Mouse (Mus musculus): ENCODE results near the gene Actn1. TPM values are rescaled to one million over a fixed set of nuclear protein-coding genes. Genes with fewer than 3 reads are reported as not detected.
A peak's percentile ranks its signal among the peaks of the same experiment; 100 is the strongest.

Actn1 gene
- polyA plus RNA-seq, 1 experiment from 2014 or later = 7.3 TPM

GRCm38 (mm10) chr12:80234226-80234625 lies 25.9 kb downstream of the Actn1 start:
- H3K4me3 ChIP-seq (replicated peaks) = no peak overlapping the region
- 0 out of 2 replicates have a peak, but pooled peaks cover 5% of the 10 kb centered on the region for H3K9me3 ChIP-seq
- no peak overlapping the region for H3K4me2 ChIP-seq (replicated peaks)
- no peaks in the 10 kb centered on the region for H3K27me3 ChIP-seq
- H3K9ac ChIP-seq (replicated peaks) = no peak overlapping the region
- H3K4me1 ChIP-seq (replicated peaks) = peaks cover 27% of the 10 kb centered on the region
- ATAC-seq = no peak
- no peak overlapping the region for H3K27ac ChIP-seq
- WGBS = 94% methylated on average over 3 of the region's 3 CpGs
- no peaks in the 10 kb centered on the region for H3K36me3 ChIP-seq

GRCm38 (mm10) chr12:80232840-80233218 lies 27.3 kb downstream of the Actn1 start:
- no peak overlapping the region for H3K4me2 ChIP-seq (replicated peaks)
- whole genome bisulfite sequencing = 93% methylated on average over 4 of the region's 4 CpGs
- no peak overlapping the region for H3K27ac ChIP-seq
- H3K4me3 ChIP-seq (replicated peaks) = no peak overlapping the region
- no peak overlapping the region for H3K9ac ChIP-seq (replicated peaks)
- 0 out of 2 replicates have a peak, but pooled peaks cover 5% of the 10 kb centered on the region for H3K9me3 ChIP-seq
- ATAC-seq = no peak
- no peaks in the 10 kb centered on the region for H3K27me3 ChIP-seq
- no peaks in the 10 kb centered on the region for H3K36me3 ChIP-seq
- peaks cover 36% of the 10 kb centered on the region for H3K4me1 ChIP-seq (replicated peaks)

- 0 out of 2 replicates have a peak, but pooled peaks cover 5% of the 10 kb centered on the region for H3K9me3 ChIP-seq
- H3K4me1 ChIP-seq (replicated peaks) = peaks cover 39% of the 10 kb centered on the region
- H3K4me2 ChIP-seq (replicated peaks) = no peak overlapping the region
- WGBS = 93% methylated on average over 9 of the region's 9 CpGs
- H3K27ac ChIP-seq = no peak overlapping the region
- no peak overlapping the region for H3K4me3 ChIP-seq (replicated peaks)
- H3K36me3 ChIP-seq = no peaks in the 10 kb centered on the region
- no peaks in the 10 kb centered on the region for H3K27me3 ChIP-seq
- ATAC-seq = no peak
- no peak overlapping the region for H3K9ac ChIP-seq (replicated peaks)
These were observed 27.9 kb downstream of the Actn1 start for GRCm38 (mm10) chr12:80232076-80232839.

GRCm38 (mm10) chr12:80231317-80231716 lies 28.9 kb downstream of the Actn1 start:
- Histone ChIP-seq H3K27me3 (no peaks in the 10 kb centered on the region), H3K36me3 (no peaks in the 10 kb centered on the region), H3K4me1 (replicated peaks) (peaks cover 39% of the 10 kb centered on the region), H3K9me3 (0 out of 2 replicates have a peak, but pooled peaks cover 5% of the 10 kb centered on the region), H3K4me2 (replicated peaks) (no peak overlapping the region), H3K4me3 (replicated peaks) (no peak overlapping the region), H3K27ac (0 out of 2 replicates have a peak overlapping the region, but pooled peaks have one; percentile 41), H3K9ac (replicated peaks) (no peak overlapping the region)
- ATAC-seq = no peak
- WGBS = 41% methylated on average over 5 of the region's 5 CpGs

GRCm38 (mm10) chr12:80230854-80231253 lies 29.3 kb downstream of the Actn1 start:
- no peak overlapping the region for H3K4me3 ChIP-seq (replicated peaks)
- H3K4me1 ChIP-seq (replicated peaks) = peaks cover 39% of the 10 kb centered on the region
- no peaks in the 10 kb centered on the region for H3K27me3 ChIP-seq
- H3K36me3 ChIP-seq = no peaks in the 10 kb centered on the region
- 0 out of 2 replicates have a peak, but pooled peaks cover 5% of the 10 kb centered on the region for H3K9me3 ChIP-seq
- H3K4me2 ChIP-seq (replicated peaks) = no peak overlapping the region
- 0 out of 2 replicates have a peak overlapping the region, but pooled peaks have one; percentile 41 for H3K27ac ChIP-seq
- 68% methylated on average over 5 of the region's 5 CpGs for WGBS
- no peak for ATAC-seq
- no peak overlapping the region for H3K9ac ChIP-seq (replicated peaks)

GRCm38 (mm10) chr12:80230111-80230700 lies 30.0 kb downstream of the Actn1 start:
- peak overlapping the region; percentile 4; the same call in 1 of the 2 replicates for H3K4me2 ChIP-seq (replicated peaks)
- 5% methylated on average over 10 of the region's 10 CpGs for WGBS
- H3K4me1 ChIP-seq (replicated peaks) = peaks cover 39% of the 10 kb centered on the region
- ATAC-seq = peak; percentile 70; the same call in 1 of the 2 replicates
- H3K9ac ChIP-seq (replicated peaks) = 0 out of 2 replicates have a peak overlapping the region, but pooled peaks have one; percentile 33
- no peaks in the 10 kb centered on the region for H3K36me3 ChIP-seq
- H3K4me3 ChIP-seq (replicated peaks) = no peak overlapping the region
- peak overlapping the region; percentile 48 for H3K27ac ChIP-seq
- 0 out of 2 replicates have a peak, but pooled peaks cover 5% of the 10 kb centered on the region for H3K9me3 ChIP-seq
- H3K27me3 ChIP-seq = no peaks in the 10 kb centered on the region

GRCm38 (mm10) chr12:80229010-80229800 lies 31.0 kb downstream of the Actn1 start:
- H3K9me3 ChIP-seq = 0 out of 2 replicates have a peak, but pooled peaks cover 5% of the 10 kb centered on the region
- H3K4me3 ChIP-seq (replicated peaks) = no peak overlapping the region
- no peaks in the 10 kb centered on the region for H3K27me3 ChIP-seq
- peaks cover 44% of the 10 kb centered on the region for H3K4me1 ChIP-seq (replicated peaks)
- 65% methylated on average over 5 of the region's 5 CpGs for WGBS
- no peak for ATAC-seq
- peak overlapping the region; percentile 48; the same call in 1 of the 2 replicates for H3K27ac ChIP-seq
- H3K9ac ChIP-seq (replicated peaks) = no peak overlapping the region
- no peaks in the 10 kb centered on the region for H3K36me3 ChIP-seq
- no peak overlapping the region for H3K4me2 ChIP-seq (replicated peaks)

GRCm38 (mm10) chr12:80228356-80228755 lies 31.8 kb downstream of the Actn1 start:
- Histone ChIP-seq H3K36me3 (no peaks in the 10 kb centered on the region), H3K4me2 (replicated peaks) (no peak overlapping the region), H3K27me3 (no peaks in the 10 kb centered on the region), H3K27ac (peak overlapping the region; percentile 27; the same call in 1 of the 2 replicates), H3K4me3 (replicated peaks) (no peak overlapping the region), H3K9ac (replicated peaks) (no peak overlapping the region), H3K4me1 (replicated peaks) (peaks cover 53% of the 10 kb centered on the region), H3K9me3 (no peaks in the 10 kb centered on the region)
- 82% methylated on average over 5 of the region's 5 CpGs for WGBS
- no peak for ATAC-seq

GRCm38 (mm10) chr12:80227835-80228234 lies 32.3 kb downstream of the Actn1 start:
- Histone ChIP-seq H3K27me3 (no peaks in the 10 kb centered on the region), H3K9ac (replicated peaks) (no peak overlapping the region), H3K9me3 (no peaks in the 10 kb centered on the region), H3K4me1 (replicated peaks) (peaks cover 58% of the 10 kb centered on the region), H3K4me2 (replicated peaks) (no peak overlapping the region), H3K4me3 (replicated peaks) (no peak overlapping the region), H3K27ac (peak overlapping the region; percentile 61), H3K36me3 (no peaks in the 10 kb centered on the region)
- 7% methylated on average over 3 of the region's 3 CpGs for WGBS
- ATAC-seq = peak; percentile 61

- Histone ChIP-seq H3K9me3 (no peaks in the 10 kb centered on the region), H3K9ac (replicated peaks) (no peak overlapping the region), H3K27ac (no peak overlapping the region), H3K4me1 (replicated peaks) (peaks cover 53% of the 10 kb centered on the region), H3K27me3 (no peaks in the 10 kb centered on the region), H3K36me3 (no peaks in the 10 kb centered on the region), H3K4me2 (replicated peaks) (no peak overlapping the region), H3K4me3 (replicated peaks) (no peak overlapping the region)
- WGBS = 84% methylated on average over 2 of the region's 2 CpGs
- ATAC-seq = no peak
These were observed 34.1 kb downstream of the Actn1 start for GRCm38 (mm10) chr12:80226101-80226500.

GRCm38 (mm10) chr12:80224241-80224731 lies 35.9 kb downstream of the Actn1 start:
- no peak overlapping the region for H3K4me3 ChIP-seq (replicated peaks)
- WGBS = 53% methylated on average over 8 of the region's 8 CpGs
- H3K9me3 ChIP-seq = no peaks in the 10 kb centered on the region
- ATAC-seq = no peak
- no peak overlapping the region for H3K9ac ChIP-seq (replicated peaks)
- H3K36me3 ChIP-seq = no peaks in the 10 kb centered on the region
- no peak overlapping the region for H3K27ac ChIP-seq
- H3K4me2 ChIP-seq (replicated peaks) = no peak overlapping the region
- H3K4me1 ChIP-seq (replicated peaks) = peaks cover 35% of the 10 kb centered on the region
- H3K27me3 ChIP-seq = no peaks in the 10 kb centered on the region

Data from midbrain, embryonic 13.5 days (tissue).